Mouse (Mus musculus): ENCODE measurements around the gene Wwox. TPM values are rescaled to one million over a fixed set of nuclear protein-coding genes. Genes with fewer than 3 reads are reported as not detected.

Wwox gene
- polyA plus RNA-seq, 1 experiment from 2014 or later, result 16.3 TPM

- Histone ChIP-seq H3K9ac (ENCODE audit: low read depth, low read length) (no peak overlapping the region), H3K9me3 (replicated peaks; ENCODE audit: low read length) (no peaks in the 10 kb centered on the region), H3K4me2 (ENCODE audit: low read length) (no peak overlapping the region), H3K4me1 (replicated peaks; ENCODE audit: insufficient read depth, low read length) (0 out of 2 replicates have a peak, but pooled peaks cover 5% of the 10 kb centered on the region), H3K4me3 (replicated peaks; ENCODE audit: low read depth, low read length) (no peak overlapping the region), H3K27ac (peak overlapping the region; percentile 54; the same call in 1 of the 2 replicates), H3K36me3 (ENCODE audit: insufficient read depth, low read length) (no peaks in the 10 kb centered on the region), H3K27me3 (ENCODE audit: insufficient read depth, low read length) (no peaks in the 10 kb centered on the region)
- no peak for TF ChIP-seq CTCF (IDR thresholded peaks at IDR 0.05; ENCODE audit: low read depth)
- WGBS, result 74% methylated on average over 11 of the region's 11 CpGs
- no peak for ATAC-seq (replicated peaks; ENCODE audit: low FRiP score, low read depth)
- DNase-seq (ENCODE audit: low spot score), result no peak
Observed at GRCm38 (mm10) chr8:114882936-114883606, 443.6 kb downstream of the Wwox start.

GRCm38 (mm10) chr8:114883967-114884366 lies 444.5 kb downstream of the Wwox start:
- TF ChIP-seq CTCF (IDR thresholded peaks at IDR 0.05; ENCODE audit: low read depth), result peak; percentile 62
- Histone ChIP-seq H3K4me2 (ENCODE audit: low read length) (no peak overlapping the region), H3K9ac (ENCODE audit: low read depth, low read length) (no peak overlapping the region), H3K36me3 (ENCODE audit: insufficient read depth, low read length) (no peaks in the 10 kb centered on the region), H3K4me1 (replicated peaks; ENCODE audit: insufficient read depth, low read length) (0 out of 2 replicates have a peak, but pooled peaks cover 5% of the 10 kb centered on the region), H3K27me3 (ENCODE audit: insufficient read depth, low read length) (no peaks in the 10 kb centered on the region), H3K27ac (no peak overlapping the region), H3K9me3 (replicated peaks; ENCODE audit: low read length) (no peaks in the 10 kb centered on the region), H3K4me3 (replicated peaks; ENCODE audit: low read depth, low read length) (no peak overlapping the region)
- DNase-seq (ENCODE audit: low spot score) (no peak), ATAC-seq (replicated peaks; ENCODE audit: low FRiP score, low read depth) (no peak)
- 83% methylated on average over 9 of the region's 9 CpGs for WGBS

GRCm38 (mm10) chr8:114885026-114885592 lies 445.7 kb downstream of the Wwox start:
- no peaks in the 10 kb centered on the region for H3K9me3 ChIP-seq (replicated peaks; ENCODE audit: low read length)

GRCm38 (mm10) chr8:114888388-114888787 lies 448.9 kb downstream of the Wwox start:
- ATAC-seq (replicated peaks; ENCODE audit: low FRiP score, low read depth) (no peak), DNase-seq (ENCODE audit: low spot score) (no peak)
- no peak overlapping the region for H3K4me2 ChIP-seq (ENCODE audit: low read length)
- H3K27ac ChIP-seq, result no peak overlapping the region
- 91% methylated on average over 3 of the region's 3 CpGs for WGBS
- H3K4me3 ChIP-seq (replicated peaks; ENCODE audit: low read depth, low read length), result no peak overlapping the region
- H3K4me1 ChIP-seq (replicated peaks; ENCODE audit: insufficient read depth, low read length), result 0 out of 2 replicates have a peak, but pooled peaks cover 4% of the 10 kb centered on the region
- no peaks in the 10 kb centered on the region for H3K36me3 ChIP-seq (ENCODE audit: insufficient read depth, low read length)
- H3K27me3 ChIP-seq (ENCODE audit: insufficient read depth, low read length), result no peaks in the 10 kb centered on the region
- H3K9me3 ChIP-seq (replicated peaks; ENCODE audit: low read length), result no peaks in the 10 kb centered on the region
- H3K9ac ChIP-seq (ENCODE audit: low read depth, low read length), result no peak overlapping the region
- TF ChIP-seq CTCF (IDR thresholded peaks at IDR 0.05; ENCODE audit: low read depth), result no peak

More at GRCm38 (mm10) chr8:114885026-114885592, 445.7 kb downstream of the Wwox start:
- Histone ChIP-seq H3K4me3 (replicated peaks; ENCODE audit: low read depth, low read length) (no peak overlapping the region), H3K4me1 (replicated peaks; ENCODE audit: insufficient read depth, low read length) (0 out of 2 replicates have a peak, but pooled peaks cover 6% of the 10 kb centered on the region), H3K4me2 (ENCODE audit: low read length) (no peak overlapping the region), H3K27ac (no peak overlapping the region), H3K27me3 (ENCODE audit: insufficient read depth, low read length) (no peaks in the 10 kb centered on the region), H3K36me3 (ENCODE audit: insufficient read depth, low read length) (no peaks in the 10 kb centered on the region), H3K9ac (ENCODE audit: low read depth, low read length) (no peak overlapping the region)
- DNase-seq (ENCODE audit: low spot score), result peak; percentile 36
- ATAC-seq (replicated peaks; ENCODE audit: low FRiP score, low read depth), result no peak
- WGBS, result 30% methylated on average over 18 of the region's 18 CpGs
- TF ChIP-seq CTCF (IDR thresholded peaks at IDR 0.05; ENCODE audit: low read depth), result no peak

GRCm38 (mm10) chr8:114889578-114890374 lies 450.3 kb downstream of the Wwox start:
- Histone ChIP-seq H3K4me1 (replicated peaks; ENCODE audit: insufficient read depth, low read length) (0 out of 2 replicates have a peak, but pooled peaks cover 4% of the 10 kb centered on the region), H3K27me3 (ENCODE audit: insufficient read depth, low read length) (no peaks in the 10 kb centered on the region), H3K27ac (no peak overlapping the region), H3K4me3 (replicated peaks; ENCODE audit: low read depth, low read length) (no peak overlapping the region), H3K9me3 (replicated peaks; ENCODE audit: low read length) (no peaks in the 10 kb centered on the region), H3K36me3 (ENCODE audit: insufficient read depth, low read length) (no peaks in the 10 kb centered on the region), H3K9ac (ENCODE audit: low read depth, low read length) (no peak overlapping the region), H3K4me2 (ENCODE audit: low read length) (no peak overlapping the region)
- ATAC-seq (replicated peaks; ENCODE audit: low FRiP score, low read depth) (no peak), DNase-seq (ENCODE audit: low spot score) (no peak)
- WGBS, result 70% methylated on average over 16 of the region's 16 CpGs
- TF ChIP-seq CTCF (IDR thresholded peaks at IDR 0.05; ENCODE audit: low read depth), result no peak

GRCm38 (mm10) chr8:114890478-114890877 lies 451.0 kb downstream of the Wwox start:
- H3K36me3 ChIP-seq (ENCODE audit: insufficient read depth, low read length), result no peaks in the 10 kb centered on the region
- 39% methylated on average over 5 of the region's 5 CpGs for WGBS
- no peak overlapping the region for H3K9ac ChIP-seq (ENCODE audit: low read depth, low read length)
- H3K27ac ChIP-seq, result no peak overlapping the region
- no peaks in the 10 kb centered on the region for H3K27me3 ChIP-seq (ENCODE audit: insufficient read depth, low read length)
- H3K4me3 ChIP-seq (replicated peaks; ENCODE audit: low read depth, low read length), result no peak overlapping the region
- no peak for ATAC-seq (replicated peaks; ENCODE audit: low FRiP score, low read depth)
- 0 out of 2 replicates have a peak, but pooled peaks cover 4% of the 10 kb centered on the region for H3K4me1 ChIP-seq (replicated peaks; ENCODE audit: insufficient read depth, low read length)
- no peak for DNase-seq (ENCODE audit: low spot score)
- TF ChIP-seq CTCF (IDR thresholded peaks at IDR 0.05; ENCODE audit: low read depth), result no peak
- H3K4me2 ChIP-seq (ENCODE audit: low read length), result no peak overlapping the region
- H3K9me3 ChIP-seq (replicated peaks; ENCODE audit: low read length), result no peaks in the 10 kb centered on the region

Data from kidney, postnatal 0 days (tissue).